Mouse (Mus musculus): ENCODE measurements at regions not wholly inside any gene's neighbourhood (a gene's known extent, or its start where the extent isn't known, plus 50 kb on each side); places are given as distances from the start of the nearest gene placed in this dataset.

DNA sequence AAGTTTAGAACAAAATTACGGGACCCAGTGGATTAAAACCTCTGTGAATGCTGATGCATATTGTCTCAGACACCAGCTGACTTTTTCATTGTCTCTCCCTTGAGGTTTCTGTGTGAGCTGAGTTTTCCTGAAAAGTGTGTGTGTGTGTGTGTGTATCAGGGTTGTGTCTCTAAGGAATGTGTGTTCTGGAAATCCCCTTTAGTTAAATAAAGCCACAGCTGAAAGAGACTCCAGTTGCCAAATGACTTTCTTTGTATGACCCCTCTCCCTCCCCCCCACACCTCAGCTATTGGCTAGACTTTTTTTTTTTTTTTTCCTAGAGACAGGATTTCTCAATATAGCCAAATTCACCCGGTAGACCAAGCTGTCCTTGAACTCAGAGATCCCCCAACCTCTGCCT lies 119.5 kb upstream of the Nmur2 start:
- DNase-seq = no peak

DNA sequence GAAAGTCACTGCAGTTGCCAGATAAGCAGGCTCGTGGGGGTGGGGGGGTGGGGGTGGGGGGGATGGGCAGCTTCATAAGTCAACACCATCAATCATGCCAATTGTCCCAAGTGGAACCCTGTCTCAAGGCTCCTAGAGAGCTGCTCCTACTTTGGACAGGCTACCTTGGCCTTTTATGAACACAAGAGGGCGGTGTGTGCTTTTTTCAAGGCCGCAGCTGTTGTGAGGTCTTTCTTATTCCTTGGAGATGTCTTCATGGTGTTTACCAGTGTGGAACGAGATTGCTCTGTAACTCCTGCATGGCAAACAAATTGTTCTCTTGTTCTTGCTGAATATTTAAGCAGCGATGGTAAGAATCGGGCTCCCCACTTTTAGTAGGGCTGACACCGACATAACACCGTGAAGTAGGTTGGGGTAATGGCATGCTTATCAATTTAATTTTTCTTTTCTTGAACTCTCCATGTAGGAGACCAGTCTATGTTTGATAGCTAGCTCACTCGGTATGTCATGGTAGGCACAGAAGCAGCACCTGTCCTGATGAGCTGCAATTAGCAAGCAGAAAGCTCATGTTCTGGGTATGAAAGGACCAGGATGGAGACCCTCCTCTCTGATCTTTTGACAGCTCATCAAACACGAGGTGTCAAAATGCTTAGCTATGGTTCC lies 118.7 kb upstream of the Nmur2 start:
- peak; percentile 8 for DNase-seq

DNA sequence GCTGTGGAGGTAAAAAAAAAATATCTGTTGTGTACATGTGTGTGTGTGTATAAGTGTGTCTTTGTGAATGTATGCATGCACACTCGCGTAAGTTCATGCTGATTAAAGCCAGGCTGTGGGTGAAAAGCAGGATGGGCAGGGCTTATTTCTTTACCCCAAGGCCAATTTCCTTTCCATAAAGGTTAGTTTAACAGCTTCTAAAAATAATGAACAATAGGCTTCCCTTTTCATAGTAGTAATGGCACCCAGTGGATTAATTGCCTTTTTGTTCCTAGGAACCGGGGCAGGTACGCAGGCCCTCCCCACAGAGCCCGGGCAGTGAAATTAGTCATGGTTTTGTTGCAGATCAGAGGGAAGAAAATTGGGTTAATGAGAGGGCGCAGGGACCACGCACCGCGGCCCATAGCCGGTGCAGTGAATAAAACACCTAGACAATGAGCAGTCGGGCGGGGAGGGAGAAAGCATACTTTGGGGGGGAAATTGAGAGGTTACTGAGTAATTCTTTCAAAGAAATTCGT lies 110.1 kb upstream of the Nmur2 start:
- DNase-seq = no peak

DNA sequence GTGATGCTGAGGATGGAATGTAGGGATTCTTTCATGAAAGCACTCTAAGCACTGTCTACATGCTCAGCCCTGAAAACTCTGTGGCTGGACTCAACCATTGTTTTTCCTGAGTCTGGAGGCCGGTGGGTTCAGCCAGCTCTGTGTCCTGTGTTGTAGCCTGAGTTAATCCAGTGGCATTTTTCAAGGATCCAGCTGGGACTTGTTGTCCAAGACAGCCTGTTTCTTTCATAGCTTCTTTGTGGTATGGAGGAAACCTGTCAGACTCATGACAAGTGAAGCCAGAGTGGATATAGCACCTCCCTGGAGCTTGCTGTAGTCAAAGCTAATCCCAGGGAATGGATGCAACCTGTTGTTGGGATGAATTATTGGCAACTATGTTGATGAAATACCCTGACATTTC lies 108.9 kb upstream of the Nmur2 start:
- DNase-seq = no peak

DNA sequence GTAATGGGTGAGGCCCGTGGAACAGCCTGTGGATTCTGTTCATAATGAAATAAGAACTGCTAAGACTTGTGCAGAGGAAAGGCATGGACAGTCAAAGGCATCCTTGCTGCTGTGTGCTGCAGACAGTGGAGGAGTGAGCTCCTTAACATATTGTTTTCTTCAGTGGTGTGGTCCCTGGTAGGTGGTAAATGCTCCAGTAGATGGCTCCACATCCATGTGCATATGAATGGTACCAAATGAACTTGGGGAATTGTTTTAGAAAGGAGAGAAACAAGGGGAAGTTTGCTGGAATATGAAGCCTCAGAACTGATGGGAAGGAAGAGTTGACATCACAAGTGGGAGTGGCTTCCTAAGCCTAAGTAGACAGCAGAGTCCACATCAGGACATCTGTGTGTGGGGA lies 108.1 kb upstream of the Nmur2 start:
- no peak for DNase-seq

DNA sequence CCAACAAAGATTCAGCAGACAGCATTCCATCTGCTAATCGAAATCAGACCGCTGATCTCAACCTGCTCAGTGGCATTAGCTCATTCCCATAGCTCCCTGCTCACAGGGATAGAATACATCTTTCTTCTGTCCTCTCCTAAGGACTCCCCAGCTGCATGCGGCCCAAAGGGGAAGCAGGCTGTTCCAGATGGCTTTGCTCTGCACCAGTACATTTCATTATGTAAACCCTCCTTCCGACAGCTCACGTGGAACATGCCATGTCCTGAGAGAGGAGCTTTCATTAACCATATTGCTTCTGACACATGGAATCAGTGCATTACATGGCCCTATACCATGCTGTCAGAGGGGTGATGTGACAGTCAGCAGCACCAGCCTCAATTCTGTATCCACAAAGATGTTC lies 105.9 kb upstream of the Nmur2 start:
- no peak for DNase-seq

DNA sequence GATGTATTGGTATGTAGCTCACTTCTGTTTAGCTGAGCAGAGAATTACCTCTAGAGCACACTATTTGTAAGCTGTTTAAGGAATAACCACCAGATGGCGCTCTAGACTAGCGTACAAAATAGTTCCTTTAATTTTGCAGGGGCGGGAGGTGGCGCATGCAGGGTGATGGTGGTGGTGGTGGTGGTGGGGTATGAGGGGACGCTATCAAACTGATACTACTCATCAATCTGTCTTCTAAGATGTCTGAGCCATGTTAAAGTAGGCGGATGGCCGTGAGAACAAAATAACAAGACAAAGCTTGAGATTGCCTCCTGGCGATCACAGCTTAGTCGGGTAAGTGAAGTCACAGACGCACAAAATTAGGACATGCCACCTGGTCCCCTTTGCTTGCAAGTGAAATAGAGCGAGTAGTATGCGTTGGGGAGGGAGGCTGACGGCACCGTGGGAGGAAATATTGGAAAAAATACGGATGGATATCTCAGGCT lies 90.6 kb upstream of the Nmur2 start:
- DNase-seq = peak; percentile 9

DNA sequence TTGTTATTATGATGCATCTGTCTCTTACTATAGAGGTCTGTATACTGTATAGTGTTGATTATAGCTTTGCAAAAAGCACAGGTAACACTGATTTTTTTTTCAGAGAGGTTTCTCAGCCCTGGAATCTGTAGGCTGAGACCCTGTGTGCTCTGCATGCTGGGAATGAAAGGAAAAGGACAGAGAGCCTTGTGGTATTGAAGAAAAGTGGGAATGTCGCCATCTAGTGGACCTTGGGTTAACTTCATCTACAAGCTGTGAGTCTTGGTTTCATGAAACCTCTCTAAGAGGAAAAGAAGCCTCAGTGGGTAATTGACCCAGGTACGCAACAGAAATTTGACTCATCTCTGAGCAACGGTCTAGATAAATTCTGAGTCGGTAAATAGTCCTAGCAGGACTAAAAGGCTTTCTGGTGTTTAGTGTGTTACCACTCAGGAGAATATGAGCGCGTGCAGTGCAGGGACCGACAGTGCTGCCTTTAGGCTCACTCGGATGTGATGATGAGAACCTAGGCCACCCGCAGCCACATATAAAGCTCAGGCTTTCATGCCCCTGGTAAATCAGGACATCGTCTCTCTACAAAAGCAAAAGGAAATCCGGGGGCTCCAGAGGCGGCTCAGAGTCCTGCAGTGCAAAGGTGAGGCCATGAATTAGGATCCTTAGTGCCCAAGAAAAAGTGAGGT lies 75.9 kb upstream of the Nmur2 start:
- no peak for DNase-seq

DNA sequence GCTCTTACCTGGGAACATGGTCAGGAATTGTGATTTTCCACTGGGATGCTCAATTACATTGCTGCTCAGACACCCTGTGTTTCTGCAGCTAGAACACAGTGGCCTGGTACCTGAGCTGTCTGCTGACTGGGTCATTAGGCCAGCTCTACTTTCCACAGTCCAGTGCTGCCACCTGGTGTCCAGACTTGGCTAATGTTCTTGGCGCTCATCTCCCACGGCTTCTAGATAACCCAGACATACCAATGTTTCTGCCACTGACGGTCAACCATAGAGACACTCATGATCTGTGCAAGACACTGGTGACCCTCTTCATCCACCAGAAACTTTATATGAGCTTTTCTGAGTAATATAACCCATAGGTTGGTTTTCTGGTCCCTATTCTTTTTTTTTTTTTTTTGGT lies 67.1 kb upstream of the Nmur2 start:
- peak; percentile 77 for DNase-seq

DNA sequence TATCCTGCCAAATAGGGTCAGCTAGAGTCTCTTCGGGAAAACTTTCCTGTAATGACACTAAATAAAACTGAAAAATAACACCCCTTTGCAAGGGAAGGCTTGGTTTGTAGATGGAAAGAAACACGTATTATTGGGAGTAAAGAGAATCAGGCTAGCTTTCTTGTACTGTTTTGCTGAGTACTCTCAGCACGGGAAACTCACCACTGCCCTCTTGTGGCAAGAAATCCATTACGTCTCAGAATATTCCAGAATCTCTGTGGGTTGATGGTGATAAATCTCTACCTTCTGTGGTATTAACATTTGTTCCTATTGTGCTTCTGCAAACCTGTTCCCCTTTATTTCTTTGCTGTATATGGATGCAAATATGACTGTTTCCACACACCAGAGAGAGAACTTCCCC lies 64.8 kb upstream of the Nmur2 start:
- peak; percentile 52 for DNase-seq

DNA sequence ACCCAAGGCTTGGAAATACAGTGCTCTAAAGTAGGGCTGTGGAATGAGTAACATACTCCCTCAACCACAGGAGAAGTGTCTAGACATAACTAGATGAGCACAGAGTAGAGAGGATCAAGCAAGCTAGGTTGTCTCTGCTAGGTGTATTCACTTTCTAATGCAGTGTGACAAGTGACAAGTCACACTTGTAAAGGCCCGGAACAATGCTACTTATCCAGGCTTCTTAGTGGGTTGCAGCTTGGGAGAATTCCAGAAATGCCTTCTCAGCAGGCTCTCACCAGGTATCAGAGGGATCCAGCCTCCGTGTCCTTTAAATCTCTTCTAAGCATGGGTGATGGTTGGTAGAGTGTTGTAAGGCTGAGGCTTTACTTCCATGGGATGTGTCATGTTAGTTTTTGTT lies 52.1 kb upstream of the Nmur2 start:
- no peak for DNase-seq
